Mouse (Mus musculus) liver, embryonic 14.5 days (tissue): ENCODE results near the gene Robo1.

Experiments used
- CTCF ChIP-seq: IDR thresholded peaks from 2 replicates; pipeline ENCODE4 v1.5.1; 2016; ENCODE audit warnings: antibody characterized with exemption, low read depth, control low read depth
- EP300 ChIP-seq: IDR thresholded peaks from 2 replicates; pipeline ENCODE4 v1.6.1; 2016; ENCODE audit warnings: antibody characterized with exemption, low read depth

DNA sequence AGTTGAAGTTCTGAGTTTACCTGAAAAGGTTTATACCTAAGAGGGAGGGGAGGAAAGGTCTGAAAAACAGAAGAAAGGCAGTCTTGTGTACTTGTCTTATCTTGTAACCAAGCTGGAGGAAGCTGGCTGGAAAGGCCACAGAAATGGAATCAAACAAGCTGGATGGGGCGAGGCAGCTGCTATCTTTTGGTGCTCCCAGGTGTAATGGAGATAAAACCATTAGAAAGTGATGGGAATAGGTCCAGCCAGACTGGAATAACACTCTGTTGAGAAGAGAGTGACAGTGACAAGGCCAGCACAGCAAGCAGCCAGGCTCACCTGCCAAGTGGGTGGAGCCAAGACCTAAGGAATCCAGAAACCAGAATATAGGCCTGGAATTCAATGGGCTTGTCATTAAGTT, 75.5 kb downstream of the Robo1 start:
- TF ChIP-seq CTCF (no peak), EP300 (no peak)
